Mouse (Mus musculus): ENCODE results near the gene P2ry13.

DNA sequence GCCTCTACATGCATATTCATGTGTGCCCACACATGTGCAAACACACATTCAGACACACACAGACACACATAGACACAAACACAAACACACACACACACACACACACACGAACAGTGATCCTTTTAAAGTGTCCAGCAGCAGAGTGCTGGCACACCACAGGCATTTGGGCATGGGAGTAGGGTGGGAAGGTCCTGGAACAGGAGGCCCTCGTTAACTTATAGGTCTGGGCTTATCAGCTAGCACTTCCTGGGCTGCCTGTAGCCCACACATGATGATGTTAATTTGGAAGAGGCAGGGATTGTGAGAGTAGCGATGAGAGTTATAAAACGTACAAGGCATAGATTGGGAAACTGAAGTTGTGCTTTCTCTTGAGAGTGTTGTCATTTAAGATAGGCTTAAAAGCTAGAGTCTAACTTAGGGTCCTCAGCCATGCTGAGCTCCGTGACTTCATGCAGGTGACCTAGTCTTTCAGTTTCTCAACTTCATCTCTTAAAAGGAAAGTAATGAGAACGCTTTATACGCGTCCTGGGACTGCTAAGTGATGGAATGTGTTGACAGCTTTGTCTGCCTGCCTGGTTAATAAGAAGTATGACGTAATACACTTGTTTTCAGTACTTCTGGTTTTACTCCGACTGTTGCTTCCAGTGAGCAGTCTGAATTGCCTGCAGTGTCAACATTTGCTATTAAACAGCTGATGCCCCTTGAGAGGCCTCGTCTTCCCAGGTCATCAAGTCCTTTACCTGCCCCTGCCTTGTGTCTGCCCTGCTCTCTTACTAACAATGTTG lies 5.8 kb downstream of the P2ry13 start:
- TF ChIP-seq HCFC1 (IDR thresholded peaks at IDR 0.05; ENCODE audit: borderline replicate concordance, insufficient read depth, low read length), result no peak
- no peak for TF ChIP-seq MAFK (IDR thresholded peaks at IDR 0.05; ENCODE audit: insufficient read depth, low read depth, low read length)
- TF ChIP-seq ZC3H11A (IDR thresholded peaks at IDR 0.05; ENCODE audit: borderline replicate concordance, low read depth, low read length), result no peak
- TF ChIP-seq ZNF384 (IDR thresholded peaks at IDR 0.05; ENCODE audit: low read depth, low read length), result no peak
